Mouse (Mus musculus): ENCODE results near the gene Lcn4.

DNA sequence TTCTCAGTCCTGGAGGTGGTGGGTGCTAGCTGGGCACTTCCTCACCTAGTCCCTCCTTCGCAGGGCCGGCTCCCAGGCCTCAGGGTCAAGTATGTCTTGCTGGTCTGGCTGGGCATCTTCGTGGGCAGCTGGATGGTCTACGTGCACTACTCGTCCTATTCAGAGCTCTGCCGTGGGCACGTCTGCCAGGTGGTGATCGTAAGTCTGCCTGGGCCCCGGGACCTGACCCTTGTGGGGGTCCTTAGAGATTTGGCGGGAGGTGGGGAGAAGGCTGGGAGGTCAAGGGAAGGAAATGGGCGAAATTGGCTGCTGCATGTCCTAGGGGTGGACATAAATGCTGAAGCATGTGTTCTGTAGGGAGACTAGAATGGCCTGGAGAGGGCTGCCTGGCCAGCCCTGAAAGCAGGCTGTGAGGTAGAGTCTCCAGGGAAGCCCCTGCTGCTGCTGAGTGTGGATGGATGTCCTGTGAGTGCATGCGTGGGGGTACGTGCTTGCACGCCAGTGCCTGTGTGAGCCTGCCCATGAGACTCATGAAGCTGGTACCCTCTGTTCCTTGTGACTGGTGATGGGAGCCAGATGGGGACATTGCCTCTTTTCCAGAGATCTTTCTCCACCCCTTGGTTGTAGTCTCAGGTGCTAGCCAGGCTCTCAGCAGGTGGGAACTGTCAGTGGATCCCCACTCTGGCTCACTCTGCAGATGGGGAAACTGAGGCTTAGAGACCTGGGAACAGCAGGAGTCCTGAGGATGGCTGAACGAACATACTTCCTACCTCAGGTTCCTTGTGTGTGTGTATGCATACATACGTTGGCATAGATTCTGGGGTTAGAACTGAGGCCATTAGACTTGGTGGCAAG is 38.3 kb downstream of the Lcn4 start:
- TF ChIP-seq POLR2A (IDR thresholded peaks at IDR 0.05; ENCODE audit: extremely low read depth, insufficient read depth, low read length): no peak
- no peak for TF ChIP-seq CTCF (IDR thresholded peaks at IDR 0.05; ENCODE audit: low read depth, low read length)
